Comparison of ENCODE assay signal across 7 mouse cellular contexts in genomic region chr4:147443554-147443927, GRCm38 (mm10). TPM values are rescaled to one million over a fixed set of nuclear protein-coding genes. Genes with fewer than 3 reads are reported as not detected.
DNase-seq lines count a peak whose midpoint lies in the region; ATAC-seq and TF ChIP-seq lines count a peak whose summit lies in the region.
"Not testable (repeated sequence)": the region's sequence is repeated elsewhere in the genome, so short reads cannot be mapped to it uniquely, and the experiment has no call there.

No protein-coding gene starts in this region.

- DNase-seq in cerebellum, adult 2 months; heart, postnatal 0 days (ENCODE audit: low spot score); lung, postnatal 0 days (ENCODE audit: low spot score): not testable (repeated sequence)

- H3K9ac ChIP-seq in forebrain, embryonic 15.5 days (replicated peaks), result peak overlapping the region; percentile 67; the same call in 1 of the 2 replicates
- H3K9ac ChIP-seq in heart, postnatal 0 days (replicated peaks; ENCODE audit: low read depth, low read length), result peak overlapping the region; percentile 95
- H3K9ac ChIP-seq in intestine, postnatal 0 days (ENCODE audit: low read depth, low read length), result peak overlapping the region; percentile 81
- H3K9ac ChIP-seq in limb, embryonic 15.5 days, result not testable (repeated sequence)
- H3K9ac ChIP-seq in lung, postnatal 0 days (replicated peaks; ENCODE audit: low read depth), result peak overlapping the region; percentile 62; the same call in 1 of the 2 replicates
- H3K9ac ChIP-seq in neural tube, embryonic 13.5 days, result peak overlapping the region; percentile 91

- H3K27me3 ChIP-seq in cerebellum, adult 2 months (ENCODE audit: control insufficient read depth, insufficient read depth, low read length); forebrain, embryonic 15.5 days; heart, postnatal 0 days (ENCODE audit: control insufficient read depth, insufficient read depth, low read length); intestine, postnatal 0 days (replicated peaks; ENCODE audit: control insufficient read depth, insufficient read depth, low read length); limb, embryonic 15.5 days; lung, postnatal 0 days (replicated peaks; ENCODE audit: insufficient read depth, low read length); neural tube, embryonic 13.5 days: not testable (repeated sequence)

- not testable (repeated sequence) for H3K4me3 ChIP-seq in cerebellum, adult 2 months (replicated peaks; ENCODE audit: insufficient read depth, low read depth, low read length)
- H3K4me3 ChIP-seq in forebrain, embryonic 15.5 days, result peak overlapping the region; percentile 46
- peak overlapping the region; percentile 64 for H3K4me3 ChIP-seq in heart, postnatal 0 days (ENCODE audit: low read depth, low read length)
- peak overlapping the region; percentile 49 for H3K4me3 ChIP-seq in intestine, postnatal 0 days (ENCODE audit: low read depth, low read length)
- peak overlapping the region; percentile 51 for H3K4me3 ChIP-seq in limb, embryonic 15.5 days
- H3K4me3 ChIP-seq in lung, postnatal 0 days (ENCODE audit: low read depth, low read length), result peak overlapping the region; percentile 42; the same call in 1 of the 2 replicates
- H3K4me3 ChIP-seq in neural tube, embryonic 13.5 days, result peak overlapping the region; percentile 57

- TF ChIP-seq CTCF in cerebellum, adult 2 months (IDR thresholded peaks at IDR 0.05; ENCODE audit: borderline replicate concordance, insufficient read depth, low read depth, low read length); heart, postnatal 0 days (IDR thresholded peaks at IDR 0.05; ENCODE audit: low read depth); intestine, postnatal 0 days (IDR thresholded peaks at IDR 0.05; ENCODE audit: low read depth); lung, postnatal 0 days (IDR thresholded peaks at IDR 0.05): not testable (repeated sequence)

- not testable (repeated sequence) for H3K4me1 ChIP-seq in cerebellum, adult 2 months (ENCODE audit: control insufficient read depth, insufficient read depth, low read length); forebrain, embryonic 15.5 days; heart, postnatal 0 days (ENCODE audit: control insufficient read depth, insufficient read depth); intestine, postnatal 0 days (replicated peaks; ENCODE audit: control insufficient read depth, insufficient read depth, low read length); limb, embryonic 15.5 days; lung, postnatal 0 days (ENCODE audit: insufficient read depth, low read depth, low read length); neural tube, embryonic 13.5 days (replicated peaks)

- not testable (repeated sequence) for TF ChIP-seq POLR2A in cerebellum, adult 2 months (IDR thresholded peaks at IDR 0.05; ENCODE audit: borderline replicate concordance, insufficient read depth, low read length)

- H3K27ac ChIP-seq in cerebellum, adult 2 months (ENCODE audit: insufficient read depth, low read length), result peak overlapping the region; percentile 64; the same call in 1 of the 2 replicates
- not testable (repeated sequence) for H3K27ac ChIP-seq in forebrain, embryonic 15.5 days (replicated peaks); intestine, postnatal 0 days (ENCODE audit: low read depth, low read length); lung, postnatal 0 days (ENCODE audit: low read length)
- H3K27ac ChIP-seq in heart, postnatal 0 days (ENCODE audit: low read depth), result peak overlapping the region; percentile 91
- peak overlapping the region; percentile 79 for H3K27ac ChIP-seq in limb, embryonic 15.5 days
- 0 out of 2 replicates have a peak overlapping the region, but pooled peaks have one; percentile 46 for H3K27ac ChIP-seq in neural tube, embryonic 13.5 days (replicated peaks)

- not testable (repeated sequence) for H3K36me3 ChIP-seq in forebrain, embryonic 15.5 days; heart, postnatal 0 days (replicated peaks; ENCODE audit: control insufficient read depth, insufficient read depth, low read length); intestine, postnatal 0 days (ENCODE audit: control insufficient read depth, insufficient read depth); limb, embryonic 15.5 days; lung, postnatal 0 days (ENCODE audit: insufficient read depth, low read length); neural tube, embryonic 13.5 days

- ATAC-seq in forebrain, embryonic 15.5 days (replicated peaks); heart, postnatal 0 days (ENCODE audit: insufficient read depth, low read depth); intestine, postnatal 0 days; limb, embryonic 15.5 days (ENCODE audit: insufficient number of reproducible peaks, low FRiP score, low TSS enrichment, low read depth); lung, postnatal 0 days: not testable (repeated sequence)
- ATAC-seq in neural tube, embryonic 13.5 days (ENCODE audit: low read depth), result peak; percentile 59; the same call in 1 of the 2 replicates

- not testable (repeated sequence) for TF ChIP-seq EP300 in heart, postnatal 0 days (IDR thresholded peaks at IDR 0.05; ENCODE audit: low read depth); lung, postnatal 0 days (IDR thresholded peaks at IDR 0.05)

- peaks cover 17% of the 10 kb centered on the region; the same call in 1 of the 2 replicates for H3K9me3 ChIP-seq in forebrain, embryonic 15.5 days
- H3K9me3 ChIP-seq in heart, postnatal 0 days (replicated peaks; ENCODE audit: control insufficient read depth, low read length); intestine, postnatal 0 days (ENCODE audit: control insufficient read depth); limb, embryonic 15.5 days; lung, postnatal 0 days (ENCODE audit: low read length); neural tube, embryonic 13.5 days: not testable (repeated sequence)

- WGBS in cerebellum, adult 2 months, result 33% methylated on average over 8 of the region's 8 CpGs
- 43% methylated on average over 8 of the region's 8 CpGs for WGBS in forebrain, embryonic 15.5 days
- 22% methylated on average over 8 of the region's 8 CpGs for WGBS in heart, postnatal 0 days
- 42% methylated on average over 8 of the region's 8 CpGs for WGBS in intestine, postnatal 0 days
- 29% methylated on average over 8 of the region's 8 CpGs for WGBS in limb, embryonic 15.5 days
- 43% methylated on average over 8 of the region's 8 CpGs for WGBS in lung, postnatal 0 days
- 41% methylated on average over 8 of the region's 8 CpGs for WGBS in neural tube, embryonic 13.5 days

- peak overlapping the region; percentile 78 for H3K4me2 ChIP-seq in forebrain, embryonic 15.5 days (replicated peaks)
- H3K4me2 ChIP-seq in heart, postnatal 0 days (ENCODE audit: low read depth, low read length), result peak overlapping the region; percentile 86
- peak overlapping the region; percentile 82 for H3K4me2 ChIP-seq in intestine, postnatal 0 days (replicated peaks; ENCODE audit: low read depth)
- H3K4me2 ChIP-seq in limb, embryonic 15.5 days, result peak overlapping the region; percentile 81
- H3K4me2 ChIP-seq in lung, postnatal 0 days (replicated peaks; ENCODE audit: low read depth, low read length), result peak overlapping the region; percentile 78
- peak overlapping the region; percentile 90 for H3K4me2 ChIP-seq in neural tube, embryonic 13.5 days

RNA-seq across cellular contexts. Expression of gene Zfp982, which starts 48.7 kb away (rescaled TPM):
- polyA plus RNA-seq in cerebellum, adult 2 months (2012; rRNA removed), result 2.2 and 3.0 TPM in 2 replicates
- 1.7 and 2.7 TPM in 2 replicates for polyA plus RNA-seq in forebrain, embryonic 15.5 days (2015; fragmentation: Nextera tagmentation; extraction: Ambion mirVana)
- total RNA-seq in heart, postnatal 0 days (2014; rRNA removed; ENCODE audit: low replicate concordance), result not detected in 2 replicates
- 4.5 and 4.7 TPM in 2 replicates for polyA plus RNA-seq in heart, postnatal 0 days (2015; fragmentation: Nextera tagmentation; extraction: Ambion mirVana)
- 1.7 and 2.0 TPM in 2 replicates for polyA plus RNA-seq in intestine, postnatal 0 days (2015; fragmentation: Nextera tagmentation; extraction: Ambion mirVana)
- polyA plus RNA-seq in limb, embryonic 15.5 days (2015; fragmentation: Nextera tagmentation; extraction: Ambion mirVana), result 5.6 TPM in 2 replicates
- polyA plus RNA-seq in lung, postnatal 0 days (2015; fragmentation: Nextera tagmentation; extraction: Ambion mirVana), result 1.4 and 1.7 TPM in 2 replicates
- 4.2 and 4.8 TPM in 2 replicates for polyA plus RNA-seq in neural tube, embryonic 13.5 days (2015; fragmentation: Nextera tagmentation; extraction: Ambion mirVana)
